Mouse (Mus musculus): ENCODE measurements at regions not wholly inside any gene's neighbourhood (a gene's known extent, or its start where the extent isn't known, plus 50 kb on each side); places are given as distances from the start of the nearest gene placed in this dataset.
"Not testable (repeated sequence)": the region's sequence is repeated elsewhere in the genome, so short reads cannot be mapped to it uniquely, and the experiment has no call there.

- DNase-seq (ENCODE audit: low read depth, low spot score): no peak
These were observed 68.6 kb upstream of the Creb1 start for GRCm38 (mm10) chr1:64463715-64464290.

DNA sequence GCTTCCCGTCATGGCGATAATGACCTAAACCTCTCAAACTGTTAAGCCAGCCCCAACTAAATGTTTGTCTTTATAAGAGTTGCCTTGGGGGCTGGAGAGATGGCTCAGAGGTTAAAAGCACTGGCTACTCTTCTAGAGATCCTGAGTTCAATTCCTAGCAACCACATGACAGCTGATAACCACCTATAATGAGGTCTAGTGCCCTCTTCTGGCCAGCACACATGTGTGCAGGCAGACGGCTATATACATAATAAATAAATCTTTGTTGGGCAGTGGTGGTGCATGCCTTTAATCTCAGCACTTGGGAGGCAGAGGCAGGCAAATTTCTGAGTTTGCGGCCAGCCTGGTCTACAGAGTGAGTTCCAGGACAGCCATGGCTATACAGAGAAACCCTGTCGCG is 70.8 kb upstream of the Creb1 start:
- peak; percentile 55 for DNase-seq (ENCODE audit: low read depth, low spot score)

- DNase-seq (ENCODE audit: low read depth, low spot score): no peak
These were observed 74.6 kb upstream of the Creb1 start for GRCm38 (mm10) chr1:64457872-64458271.

DNA sequence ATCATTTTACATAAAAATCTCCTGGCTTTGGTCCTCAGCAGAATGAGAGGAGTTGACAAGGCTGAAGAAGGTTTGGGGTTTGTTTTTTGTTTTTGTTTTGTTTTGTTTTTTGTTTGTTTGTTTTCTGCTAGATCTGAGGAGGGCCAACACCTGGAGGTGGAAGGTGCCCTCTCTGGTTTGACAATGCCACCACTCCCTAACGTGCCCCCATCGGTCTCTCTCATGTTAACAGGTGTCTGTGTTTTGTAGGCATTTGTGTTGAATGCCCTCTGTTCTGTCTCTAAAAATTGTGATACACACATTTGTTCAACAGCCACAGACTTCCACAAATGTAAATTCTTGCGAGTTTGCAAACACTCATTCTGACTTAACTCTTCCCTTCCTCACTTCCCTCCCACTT is 83.3 kb upstream of the Creb1 start:
- DNase-seq (ENCODE audit: low read depth, low spot score): no peak

DNA sequence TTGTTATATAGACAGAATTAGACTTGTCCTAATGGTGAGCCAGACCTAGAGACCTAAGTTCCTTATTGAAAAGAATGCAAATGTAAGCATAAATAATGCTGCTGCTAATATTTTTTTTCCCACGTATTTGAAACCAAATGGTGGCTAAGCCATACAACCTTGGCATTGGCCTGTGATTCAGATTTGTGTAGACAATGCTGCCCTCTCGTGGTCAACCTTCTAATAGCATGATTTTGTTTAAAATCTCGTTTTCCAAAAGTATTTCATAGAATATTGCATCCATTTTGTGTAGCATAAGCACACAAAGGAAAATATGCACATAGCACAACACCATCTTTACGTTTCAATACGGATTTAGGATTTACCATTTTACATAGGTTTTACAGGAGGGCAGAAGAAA is 84.4 kb upstream of the Creb1 start:
- DNase-seq (ENCODE audit: low read depth, low spot score): peak; percentile 55

DNA sequence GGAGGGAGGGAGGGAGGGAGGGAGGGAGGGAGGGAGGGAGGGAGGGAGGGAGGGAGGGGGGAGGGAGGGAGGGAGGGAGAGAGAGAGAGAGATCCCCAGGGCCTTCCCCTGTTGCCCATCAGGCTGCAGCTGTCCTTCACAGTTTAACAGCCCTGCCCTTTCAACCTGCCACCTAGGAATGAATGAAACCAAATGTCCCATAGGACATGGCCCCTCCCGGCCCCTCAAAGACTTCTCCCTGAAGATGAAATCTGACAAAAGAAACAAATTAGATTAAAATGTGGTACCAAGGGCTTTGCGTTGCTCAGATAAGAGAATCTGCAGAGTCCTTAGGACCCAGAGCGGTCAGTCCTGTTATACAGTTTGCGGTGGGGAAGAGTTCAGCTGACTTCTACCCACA is 86.0 kb upstream of the Creb1 start:
- no peak for DNase-seq (ENCODE audit: low read depth, low spot score)

- DNase-seq (ENCODE audit: low read depth, low spot score): peak; percentile 88
These were observed 86.5 kb upstream of the Creb1 start for GRCm38 (mm10) chr1:64445919-64446318.

- no peak for DNase-seq (ENCODE audit: low read depth, low spot score)
These were observed 89.0 kb upstream of the Creb1 start for GRCm38 (mm10) chr1:64443436-64443835.

- DNase-seq (ENCODE audit: low read depth, low spot score): no peak
These were observed 90.1 kb upstream of the Creb1 start for GRCm38 (mm10) chr1:64442179-64442874.

GRCm38 (mm10) chr1:64423256-64423655 is 109.2 kb upstream of the Creb1 start:
- peak; percentile 84 for DNase-seq (ENCODE audit: low read depth, low spot score)

- peak; percentile 24 for DNase-seq (ENCODE audit: low read depth, low spot score)
These were observed 113.9 kb upstream of the Creb1 start for GRCm38 (mm10) chr1:64418567-64418966.

DNA sequence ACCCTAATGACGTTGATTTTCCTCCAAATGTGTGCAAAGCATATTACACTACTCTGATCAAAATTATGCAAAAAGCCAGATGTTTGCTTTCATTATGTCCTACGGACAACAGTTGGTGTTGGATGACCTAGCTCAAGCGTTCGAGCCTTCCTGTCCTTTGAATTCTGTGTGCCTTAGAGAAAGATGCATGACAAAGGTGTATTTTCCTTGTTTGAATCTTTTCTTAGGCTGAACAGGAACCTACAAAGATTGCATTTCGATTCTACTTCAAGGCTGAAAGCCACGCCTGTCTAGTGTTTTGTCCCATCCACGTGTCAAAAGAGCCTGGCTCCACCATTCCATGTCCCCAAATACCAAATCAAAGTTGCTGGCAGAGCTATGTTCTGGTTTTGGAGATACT is 116.5 kb upstream of the Creb1 start:
- peak; percentile 61 for DNase-seq (ENCODE audit: low read depth, low spot score)

- no peak for DNase-seq (ENCODE audit: low read depth, low spot score)
These were observed 119.3 kb upstream of the Creb1 start for GRCm38 (mm10) chr1:64413181-64413560.

DNA sequence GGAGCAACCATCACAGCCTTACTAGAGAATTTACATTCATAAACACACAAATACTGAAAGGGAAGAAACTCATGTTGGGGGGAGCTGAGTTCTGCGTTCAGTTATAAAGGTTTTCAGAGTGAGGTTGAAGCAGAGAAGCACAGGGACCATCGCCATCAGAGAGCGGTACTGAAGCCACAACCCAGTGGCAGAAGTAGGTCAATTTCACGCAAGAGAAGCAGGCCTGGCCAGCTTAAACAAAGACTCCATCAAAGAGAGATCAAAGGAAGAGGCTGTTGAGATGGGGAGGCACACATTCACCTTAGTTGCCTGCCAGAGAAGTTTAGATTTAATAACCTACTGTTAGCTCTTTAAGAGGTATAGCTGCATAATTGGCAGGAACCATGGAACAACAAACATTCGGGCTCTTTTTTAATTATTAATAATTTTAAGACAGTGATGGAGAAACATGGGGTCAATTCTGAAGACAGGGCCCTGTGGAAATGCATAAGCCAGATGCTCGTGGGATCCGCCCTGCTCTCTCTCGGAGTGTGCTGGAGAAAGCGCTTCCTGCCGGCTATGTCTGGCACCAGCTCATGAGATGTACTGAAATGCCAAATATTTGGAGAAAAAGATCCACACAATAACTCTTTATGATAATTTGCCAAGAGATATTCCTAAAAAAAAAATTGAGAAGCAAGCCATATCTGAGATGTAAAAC is 119.8 kb upstream of the Creb1 start:
- DNase-seq (ENCODE audit: low read depth, low spot score): no peak

DNA sequence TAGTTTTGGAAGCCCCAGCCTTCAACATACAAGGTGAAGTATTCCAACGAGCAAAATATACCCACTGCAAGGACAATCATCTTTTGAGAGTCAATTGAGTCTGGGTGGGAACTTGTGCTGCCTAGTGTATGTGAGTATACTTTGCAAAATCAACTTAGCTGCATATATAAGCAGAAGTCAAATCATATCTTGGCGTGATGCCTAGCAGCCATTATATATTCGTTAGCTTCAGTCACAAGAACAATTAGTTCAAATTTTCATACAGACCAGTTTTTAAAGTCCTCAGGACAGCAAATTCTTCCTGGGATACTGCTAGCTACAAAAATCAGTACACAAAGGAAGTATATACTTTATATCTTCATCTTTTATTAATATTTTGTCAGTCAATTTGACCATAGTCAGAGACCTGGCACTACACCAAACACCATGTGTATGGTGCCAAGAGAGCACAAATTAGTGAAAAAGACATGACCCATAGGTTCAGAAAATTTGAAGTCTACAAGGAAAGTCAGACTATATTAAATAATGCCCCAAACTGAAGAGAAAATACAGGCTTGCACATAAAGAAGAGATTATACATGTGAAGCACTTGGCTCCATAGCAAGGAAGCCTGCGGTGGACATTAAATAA is 120.5 kb upstream of the Creb1 start:
- no peak for DNase-seq (ENCODE audit: low read depth, low spot score)

GRCm38 (mm10) chr1:64408807-64409582 is 123.5 kb upstream of the Creb1 start:
- no peak for DNase-seq (ENCODE audit: low read depth, low spot score)

DNA sequence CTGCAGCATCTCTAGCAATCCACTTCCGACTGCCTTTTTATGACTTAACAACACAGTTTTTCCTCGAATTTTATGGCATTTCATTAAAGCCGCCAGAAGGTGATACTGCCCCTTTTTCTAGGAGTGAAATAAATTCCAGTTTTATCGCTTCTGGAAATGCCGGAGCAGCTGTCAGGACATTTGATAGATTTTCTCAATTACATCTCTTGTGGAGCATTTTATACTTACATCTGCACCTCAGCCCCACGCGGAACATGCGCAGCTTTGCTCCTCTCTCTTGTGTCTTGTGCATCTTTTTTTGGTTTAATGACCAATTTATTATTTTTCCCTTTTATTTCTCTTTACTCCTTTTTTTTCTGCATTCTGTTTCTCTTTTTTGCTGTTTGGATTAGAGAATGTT is 140.9 kb upstream of the Creb1 start:
- DNase-seq (ENCODE audit: low read depth, low spot score): no peak

DNA sequence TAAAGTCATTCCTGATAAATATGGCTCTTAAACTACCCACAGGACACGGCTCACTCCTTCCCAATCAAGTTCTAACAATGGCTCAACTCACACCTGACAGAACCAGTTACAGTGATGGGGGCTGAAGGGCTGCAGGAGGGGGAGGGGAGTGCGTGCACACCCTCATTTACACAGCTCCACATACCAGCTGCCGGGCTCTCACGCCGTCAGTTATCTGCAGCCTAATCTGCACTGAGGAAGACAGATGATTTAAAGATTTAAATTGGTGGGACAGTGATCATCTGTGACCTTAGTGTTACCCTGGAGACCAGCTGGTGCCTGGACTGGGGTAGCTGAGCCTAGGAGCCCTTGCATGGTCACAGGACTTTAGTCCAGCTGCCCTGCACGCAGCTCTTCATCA is 151.2 kb upstream of the Creb1 start:
- peak; percentile 15 for DNase-seq (ENCODE audit: low read depth, low spot score)

- not testable (repeated sequence) for DNase-seq (ENCODE audit: low read depth, low spot score)
These were observed 156.0 kb upstream of the Creb1 start for GRCm38 (mm10) chr1:64376426-64376825.

DNA sequence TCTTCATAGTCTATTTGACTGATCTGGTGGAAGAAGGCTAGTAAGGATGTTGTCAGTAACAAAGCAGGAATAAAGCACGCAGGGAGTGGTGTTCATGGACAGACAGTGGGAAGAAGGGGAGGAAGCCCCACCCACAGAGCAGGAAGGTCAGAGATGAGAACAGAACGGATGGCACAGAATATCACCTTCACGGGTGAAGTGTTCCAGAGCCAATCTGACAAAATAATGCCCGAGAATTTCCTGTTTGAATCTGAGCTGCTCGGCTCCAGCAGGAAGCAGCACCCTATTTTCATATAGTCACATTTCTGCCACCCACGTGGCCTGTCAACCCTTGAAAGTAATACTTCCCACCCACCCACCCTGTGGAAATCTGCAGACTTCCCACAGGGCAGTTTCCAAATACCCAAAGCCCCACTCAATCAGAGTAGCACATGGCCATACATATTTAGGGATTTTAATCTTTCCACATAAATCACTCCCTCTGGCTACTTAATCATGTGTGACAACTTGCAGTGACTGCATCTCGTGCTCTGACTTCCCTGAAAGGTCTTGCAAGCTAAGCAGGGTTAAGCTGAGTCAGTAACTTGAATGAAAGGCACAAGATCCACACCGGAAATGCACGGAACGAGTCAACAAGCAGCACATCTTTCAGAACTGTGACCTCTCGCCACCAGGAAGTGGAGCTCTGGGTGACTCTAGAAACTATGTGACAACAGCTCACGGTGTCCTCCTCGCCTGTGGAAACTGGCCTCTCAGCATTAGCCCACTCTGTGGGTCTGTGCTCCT is 158.0 kb upstream of the Creb1 start:
- peak; percentile 10 for DNase-seq (ENCODE audit: low read depth, low spot score)

DNA sequence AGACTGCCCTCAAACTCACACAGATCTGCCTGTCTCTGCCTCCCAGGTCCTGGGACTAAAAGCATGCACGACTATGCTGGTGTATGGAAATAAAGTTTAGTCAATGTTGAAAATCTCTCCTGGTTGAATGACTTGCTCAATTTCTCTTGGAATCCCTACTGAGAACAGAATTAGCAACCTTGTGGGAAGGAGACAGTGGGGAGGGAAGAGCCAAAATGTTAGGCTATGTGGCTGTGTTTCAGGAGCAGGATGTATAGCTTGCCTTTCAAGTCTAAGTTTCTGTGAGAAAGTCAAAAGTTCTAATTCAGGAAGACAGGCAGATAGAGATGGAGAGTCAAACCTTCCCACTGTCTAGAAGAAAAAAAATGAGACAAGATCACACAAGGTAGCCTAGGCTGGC is 168.3 kb upstream of the Creb1 start:
- DNase-seq (ENCODE audit: low read depth, low spot score): no peak

Measured in ZHBTc4 (cell line).